Mouse (Mus musculus): ENCODE data around the gene Ten1. TPM values are rescaled to one million over a fixed set of nuclear protein-coding genes. Genes with fewer than 3 reads are reported as not detected.

Ten1 gene
- polyA plus RNA-seq, 1 experiment: 57.0 TPM

DNA sequence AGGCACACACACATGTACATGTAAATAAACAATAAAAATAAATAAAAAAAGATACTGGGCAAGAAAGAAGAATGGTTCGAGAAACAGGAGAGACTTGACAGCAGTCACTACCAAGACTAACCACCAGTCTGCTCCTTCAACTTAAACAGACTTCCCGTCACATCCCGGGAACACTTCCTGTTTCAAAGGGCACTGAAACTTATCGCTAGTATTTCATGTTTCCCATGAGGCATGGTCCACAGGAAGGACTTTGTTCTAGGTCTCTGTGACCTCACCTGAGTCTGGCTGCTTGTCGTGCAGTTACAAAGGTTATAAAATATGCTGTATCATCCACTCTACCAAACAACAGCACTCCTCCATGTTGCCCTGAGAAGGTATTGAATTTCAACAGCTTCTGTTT lies 3.4 kb upstream of the Ten1 start:
- H3K4me3 ChIP-seq (ENCODE audit: control insufficient read depth, insufficient read depth, low read length): no peak overlapping the region
- H3K36me3 ChIP-seq (ENCODE audit: control insufficient read depth, insufficient read depth, low read length): 0 out of 2 replicates have a peak, but pooled peaks cover under 1% of the 10 kb centered on the region
- TF ChIP-seq CTCF (IDR thresholded peaks at IDR 0.05; ENCODE audit: borderline replicate concordance, control insufficient read depth, extremely low read depth, insufficient read depth, low read length, poor library complexity) (no peak), POLR2A (IDR thresholded peaks at IDR 0.05; ENCODE audit: control insufficient read depth, extremely low read depth, insufficient read depth, low read length, poor library complexity) (no peak)
- no peak for DNase-seq
- H3K27me3 ChIP-seq (ENCODE audit: control insufficient read depth, insufficient read depth, low read length): no peaks in the 10 kb centered on the region
- H3K4me1 ChIP-seq (replicated peaks; ENCODE audit: control insufficient read depth, insufficient read depth, low read length): peaks cover 11% of the 10 kb centered on the region
- 20% methylated on average over 5 of the region's 5 CpGs for WGBS
- no peak overlapping the region for H3K27ac ChIP-seq (ENCODE audit: control insufficient read depth, insufficient read depth, low read length)

DNA sequence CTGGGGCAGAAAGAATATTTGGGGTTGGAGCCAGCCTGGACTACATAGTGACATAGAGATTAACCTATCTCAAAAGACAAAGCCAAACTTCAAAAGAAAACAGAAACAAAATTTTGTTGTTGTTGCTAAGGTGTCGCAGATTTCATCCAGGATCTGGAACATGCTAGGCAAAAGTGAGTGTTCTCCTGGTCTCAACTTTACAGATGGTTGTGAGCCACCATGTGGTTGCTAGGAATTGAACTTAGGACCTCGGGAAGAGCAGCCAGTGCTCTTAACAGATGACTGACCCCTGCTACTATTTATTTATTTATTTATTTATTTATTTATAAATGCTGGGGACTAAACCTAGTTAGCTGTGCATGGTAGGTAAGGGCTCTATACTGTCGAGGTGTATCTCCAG lies 2.3 kb upstream of the Ten1 start:
- H3K27ac ChIP-seq (ENCODE audit: control insufficient read depth, insufficient read depth, low read length): no peak overlapping the region
- peaks cover 11% of the 10 kb centered on the region for H3K4me1 ChIP-seq (replicated peaks; ENCODE audit: control insufficient read depth, insufficient read depth, low read length)
- TF ChIP-seq POLR2A (IDR thresholded peaks at IDR 0.05; ENCODE audit: control insufficient read depth, extremely low read depth, insufficient read depth, low read length, poor library complexity) (no peak), CTCF (IDR thresholded peaks at IDR 0.05; ENCODE audit: borderline replicate concordance, control insufficient read depth, extremely low read depth, insufficient read depth, low read length, poor library complexity) (no peak)

DNA sequence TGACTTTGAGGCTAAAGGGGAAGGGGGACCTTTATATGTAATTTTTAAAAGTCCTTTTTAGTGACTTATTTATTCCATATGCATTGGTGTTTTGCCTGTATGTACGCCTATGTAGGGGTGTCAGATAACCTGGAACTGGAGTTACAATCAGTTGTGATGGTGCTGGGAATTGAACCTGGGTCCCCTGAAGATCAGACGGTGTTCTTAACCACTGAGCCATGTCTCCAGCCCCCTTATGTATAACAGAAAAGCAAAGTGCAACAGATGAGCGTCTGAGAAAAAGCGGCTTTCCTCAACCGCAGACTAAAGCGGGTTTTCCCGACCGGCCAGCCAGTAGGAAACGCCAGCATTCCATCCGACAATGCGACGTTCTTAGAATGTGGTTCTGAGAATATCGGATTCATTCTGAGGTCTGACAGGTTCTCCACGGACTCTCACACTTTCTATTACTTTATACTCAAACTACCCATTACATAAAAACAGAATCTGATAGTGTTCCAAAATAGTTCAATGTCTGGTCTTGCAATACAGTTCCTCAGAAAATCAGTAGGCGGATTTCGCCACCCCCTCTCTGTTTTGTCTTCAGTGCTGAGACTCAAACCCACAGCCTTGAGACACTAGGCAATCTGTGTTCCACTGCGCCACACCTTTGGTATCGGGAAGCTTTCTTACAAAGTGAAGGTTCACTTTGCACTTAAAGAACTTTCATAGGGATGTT lies 1.6 kb upstream of the Ten1 start:
- TF ChIP-seq POLR2A (IDR thresholded peaks at IDR 0.05; ENCODE audit: control insufficient read depth, extremely low read depth, insufficient read depth, low read length, poor library complexity): no peak
- no peak for TF ChIP-seq CTCF (IDR thresholded peaks at IDR 0.05; ENCODE audit: borderline replicate concordance, control insufficient read depth, extremely low read depth, insufficient read depth, low read length, poor library complexity)
- H3K27ac ChIP-seq (ENCODE audit: control insufficient read depth, insufficient read depth, low read length): no peak overlapping the region
- no peak for DNase-seq
- WGBS: 98% methylated on average over 18 of the region's 18 CpGs
- no peaks in the 10 kb centered on the region for H3K36me3 ChIP-seq (ENCODE audit: control insufficient read depth, insufficient read depth, low read length)
- no peaks in the 10 kb centered on the region for H3K27me3 ChIP-seq (ENCODE audit: control insufficient read depth, insufficient read depth, low read length)
- H3K4me1 ChIP-seq (replicated peaks; ENCODE audit: control insufficient read depth, insufficient read depth, low read length): peaks cover 11% of the 10 kb centered on the region
- no peak overlapping the region for H3K4me3 ChIP-seq (ENCODE audit: control insufficient read depth, insufficient read depth, low read length)

More for the DNA sequence above, 2.3 kb upstream of the Ten1 start:
- no peaks in the 10 kb centered on the region for H3K27me3 ChIP-seq (ENCODE audit: control insufficient read depth, insufficient read depth, low read length)
- no peak for DNase-seq
- WGBS: 86% methylated on average over 3 of the region's 3 CpGs
- no peak overlapping the region for H3K4me3 ChIP-seq (ENCODE audit: control insufficient read depth, insufficient read depth, low read length)
- H3K36me3 ChIP-seq (ENCODE audit: control insufficient read depth, insufficient read depth, low read length): no peaks in the 10 kb centered on the region

GRCm38 (mm10) chr11:116197584-116197906 lies 1.1 kb upstream of the Ten1 start:
- Histone ChIP-seq H3K27me3 (ENCODE audit: control insufficient read depth, insufficient read depth, low read length) (no peaks in the 10 kb centered on the region), H3K4me1 (replicated peaks; ENCODE audit: control insufficient read depth, insufficient read depth, low read length) (peaks cover 11% of the 10 kb centered on the region), H3K36me3 (ENCODE audit: control insufficient read depth, insufficient read depth, low read length) (no peaks in the 10 kb centered on the region), H3K4me3 (ENCODE audit: control insufficient read depth, insufficient read depth, low read length) (no peak overlapping the region), H3K27ac (ENCODE audit: control insufficient read depth, insufficient read depth, low read length) (no peak overlapping the region)
- no peak for TF ChIP-seq POLR2A (IDR thresholded peaks at IDR 0.05; ENCODE audit: control insufficient read depth, extremely low read depth, insufficient read depth, low read length, poor library complexity)
- no peak for TF ChIP-seq CTCF (IDR thresholded peaks at IDR 0.05; ENCODE audit: borderline replicate concordance, control insufficient read depth, extremely low read depth, insufficient read depth, low read length, poor library complexity)
- WGBS: 94% methylated on average over 6 of the region's 6 CpGs
- no peak for DNase-seq

- Histone ChIP-seq H3K27ac (ENCODE audit: control insufficient read depth, insufficient read depth, low read length) (0 out of 2 replicates have a peak overlapping the region, but pooled peaks have one; percentile 7), H3K36me3 (ENCODE audit: control insufficient read depth, insufficient read depth, low read length) (no peaks in the 10 kb centered on the region), H3K27me3 (ENCODE audit: control insufficient read depth, insufficient read depth, low read length) (no peaks in the 10 kb centered on the region), H3K4me1 (replicated peaks; ENCODE audit: control insufficient read depth, insufficient read depth, low read length) (peaks cover 11% of the 10 kb centered on the region), H3K4me3 (ENCODE audit: control insufficient read depth, insufficient read depth, low read length) (peak overlapping the region; percentile 81)
- DNase-seq: no peak
- WGBS: 14% methylated on average over 13 of the region's 13 CpGs
- no peak for TF ChIP-seq POLR2A (IDR thresholded peaks at IDR 0.05; ENCODE audit: control insufficient read depth, extremely low read depth, insufficient read depth, low read length, poor library complexity)
- no peak for TF ChIP-seq CTCF (IDR thresholded peaks at IDR 0.05; ENCODE audit: borderline replicate concordance, control insufficient read depth, extremely low read depth, insufficient read depth, low read length, poor library complexity)
These were observed 523 bp upstream of the Ten1 start for GRCm38 (mm10) chr11:116198132-116198531.

- peaks cover 6% of the 10 kb centered on the region; the same call in 1 of the 2 replicates for H3K4me1 ChIP-seq (replicated peaks; ENCODE audit: control insufficient read depth, insufficient read depth, low read length)
- DNase-seq: no peak
- 98% methylated on average over 2 of the region's 2 CpGs for WGBS
- H3K4me3 ChIP-seq (ENCODE audit: control insufficient read depth, insufficient read depth, low read length): no peak overlapping the region
- H3K27ac ChIP-seq (ENCODE audit: control insufficient read depth, insufficient read depth, low read length): no peak overlapping the region
- H3K36me3 ChIP-seq (ENCODE audit: control insufficient read depth, insufficient read depth, low read length): peaks cover 10% of the 10 kb centered on the region
- no peaks in the 10 kb centered on the region for H3K27me3 ChIP-seq (ENCODE audit: control insufficient read depth, insufficient read depth, low read length)
- TF ChIP-seq CTCF (IDR thresholded peaks at IDR 0.05; ENCODE audit: borderline replicate concordance, control insufficient read depth, extremely low read depth, insufficient read depth, low read length, poor library complexity): no peak
- TF ChIP-seq POLR2A (IDR thresholded peaks at IDR 0.05; ENCODE audit: control insufficient read depth, extremely low read depth, insufficient read depth, low read length, poor library complexity): no peak
These were observed 2.5 kb downstream of the Ten1 start for GRCm38 (mm10) chr11:116201151-116201550.
